Mouse (Mus musculus) CH12.LX (cell line): ENCODE results near the gene Ldah. TPM values are rescaled to one million over a fixed set of nuclear protein-coding genes. Genes with fewer than 3 reads are reported as not detected.

ENCODE experiments used
- DNase-seq: peaks from one replicate; pipeline ENCODE4 v3.0.0-alpha.2; 2013; ENCODE audit errors: extremely low read depth
- H3K27ac ChIP-seq: 2 replicates; pipeline ENCODE4 v1.5.1; 2012; ENCODE audit warnings: low read depth, mild to moderate bottlenecking, control low read depth, moderate library complexity; ENCODE audit not compliant: insufficient read depth
- H3K27me3 ChIP-seq: replicated peaks from 2 replicates; pipeline ENCODE3; 2012; ENCODE audit warnings: inconsistent platforms
- H3K36me3 ChIP-seq, 2 experiments: replicated peaks in 1 of 2; 2 replicates each; pipeline versions ENCODE3 to v1.6.1; 2012; ENCODE audit warnings: inconsistent platforms in 1 of 2, low read length in 1 of 2, mild to moderate bottlenecking in 1 of 2, mixed read lengths in 1 of 2, moderate library complexity in 1 of 2; ENCODE audit not compliant: control insufficient read depth in 1 of 2, insufficient read depth in 1 of 2
- H3K4me1 ChIP-seq, 2 experiments: 2 replicates each; pipeline ENCODE4 v1.6.1; 2012; ENCODE audit warnings: inconsistent platforms in 1 of 2, moderate library complexity in 1 of 2; ENCODE audit not compliant: insufficient read depth in 2 of 2, control insufficient read depth in 1 of 2
- H3K4me2 ChIP-seq: 2 replicates; pipeline ENCODE4 v1.6.1; 2012; ENCODE audit warnings: low read depth, mild to moderate bottlenecking, control low read depth; ENCODE audit not compliant: poor library complexity, insufficient read depth, severe bottlenecking
- H3K4me3 ChIP-seq, 3 experiments: fragments of 150-350 bp in 1 of 3; sonication (generic) in 1 of 3; replicated peaks in 1 of 3; 2 replicates each; pipeline versions ENCODE3 to v1.5.1; 2011 to 2012; ENCODE audit warnings: low read depth in 2 of 3, low read length in 2 of 3, mild to moderate bottlenecking in 2 of 3, moderate library complexity in 2 of 3, control low read depth in 1 of 3, improper control_type of control experiment in 1 of 3, inconsistent platforms in 1 of 3, mixed read lengths in 1 of 3; ENCODE audit not compliant: poor library complexity in 1 of 3
- H3K79me2 ChIP-seq: replicated peaks from 2 replicates; pipeline ENCODE4 v1.6.1; 2012; ENCODE audit warnings: mild to moderate bottlenecking, moderate library complexity; ENCODE audit not compliant: control insufficient read depth, poor library complexity, insufficient read depth, severe bottlenecking; ENCODE audit errors: extremely low read depth
- H3K9ac ChIP-seq: 2 replicates; pipeline ENCODE4 v1.6.1; 2012; ENCODE audit warnings: low read depth, mild to moderate bottlenecking, control low read depth, moderate library complexity; ENCODE audit not compliant: insufficient read depth
- H3K9me3 ChIP-seq: replicated peaks from 2 replicates; pipeline ENCODE3; 2012; ENCODE audit warnings: low read length, inconsistent platforms, mixed read lengths
- BHLHE40 ChIP-seq: IDR thresholded peaks from 2 replicates; pipeline ENCODE4 v1.6.1; 2011; ENCODE audit warnings: mild to moderate bottlenecking, low read depth, low read length, improper control_type of control experiment
- GABPA ChIP-seq: IDR thresholded peaks from 2 replicates; pipeline ENCODE4 v1.6.1; 2012; ENCODE audit warnings: low read depth, low read length, improper control_type of control experiment, inconsistent platforms; ENCODE audit not compliant: insufficient replicate concordance
- JUN ChIP-seq: IDR thresholded peaks from 2 replicates; pipeline ENCODE4 v1.6.1; 2011; ENCODE audit warnings: low read depth, mild to moderate bottlenecking, low read length, improper control_type of control experiment, moderate library complexity; ENCODE audit not compliant: insufficient read depth
- KAT2A ChIP-seq: IDR thresholded peaks from 2 replicates; pipeline ENCODE4 v1.6.1; 2012; ENCODE audit warnings: low read length, improper control_type of control experiment, inconsistent platforms; ENCODE audit not compliant: insufficient replicate concordance
- MAFK ChIP-seq: IDR thresholded peaks from 2 replicates; pipeline ENCODE4 v1.6.1; 2011; ENCODE audit warnings: low read length, improper control_type of control experiment; ENCODE audit not compliant: insufficient replicate concordance
- MAZ ChIP-seq: IDR thresholded peaks from 2 replicates; pipeline ENCODE4 v1.6.1; 2012; ENCODE audit warnings: low read depth, mild to moderate bottlenecking, inconsistent platforms, low read length, improper control_type of control experiment, moderate library complexity
- MEF2A ChIP-seq: IDR thresholded peaks from 2 replicates; pipeline ENCODE4 v1.6.1; 2014; ENCODE audit warnings: low read depth, mild to moderate bottlenecking, inconsistent platforms, low read length, improper control_type of control experiment, borderline replicate concordance
- POLR2A ChIP-seq: IDR thresholded peaks from 2 replicates; pipeline ENCODE4 v1.6.1; 2011; ENCODE audit warnings: low read depth, mild to moderate bottlenecking, improper control_type of control experiment, low read length
- POLR2AphosphoS2 ChIP-seq: IDR thresholded peaks from 2 replicates; pipeline ENCODE4 v1.6.1; 2011; ENCODE audit warnings: low read depth, low read length, improper control_type of control experiment
- SIN3A ChIP-seq: IDR thresholded peaks from 2 replicates; pipeline ENCODE4 v1.6.1; 2012; ENCODE audit warnings: low read length, improper control_type of control experiment, inconsistent platforms
- UBTF ChIP-seq: IDR thresholded peaks from 2 replicates; pipeline ENCODE4 v1.6.1; 2012; ENCODE audit warnings: low read depth, mild to moderate bottlenecking, inconsistent platforms, low read length, improper control_type of control experiment, moderate library complexity
- USF2 ChIP-seq: conservative IDR thresholded peaks from 2 replicates; pipeline ENCODE4 v1.6.1; 2011; ENCODE audit warnings: low read depth, low read length, improper control_type of control experiment
- ZC3H11A ChIP-seq: IDR thresholded peaks from 2 replicates; pipeline ENCODE4 v1.6.1; 2012; ENCODE audit warnings: low read depth, mild to moderate bottlenecking, inconsistent platforms, low read length, improper control_type of control experiment
- dilution Hi-C: fragments of 300-500 bp; cut with MboI; formaldehyde crosslinking; loops from 2 replicates; pipeline ENCODE4 v1.14.3; 2020; ENCODE audit warnings: low sequenced_read_pairs; ENCODE audit not compliant: extremely low pct_unique_long_range_greater_than_20kb, extremely low pct_ligation_motif_present
- in situ Hi-C: fragments of 300-500 bp; cut with MboI; formaldehyde crosslinking; loops from 3 replicates; pipeline ENCODE4 v1.14.3; 2019; ENCODE audit warnings: low sequenced_read_pairs, low pct_ligation_motif_present, low pct_unique_long_range_greater_than_20kb, mixed read lengths
- polyA plus RNA-seq: library from polyadenylated mRNA; unstranded; fragments of >175 nt; gene quantifications from 2 replicates; pipeline ENCODE4 v1.2.1, GENCODE M21; 2012; ENCODE audit warnings: low read depth; ENCODE audit not compliant: insufficient read length
- total RNA-seq, 2 experiments: library from RNA; depleted of rRNA; stranded (reverse); fragments of 300-350 nt in 1 of 2; fragments of >200 nt in 1 of 2; gene quantifications; 2 replicates each; pipeline ENCODE4 v1.2.3; 2012 to 2014

The Ldah gene
- total and polyA plus RNA-seq, 3 experiments, result 18.2 to 41.5 (median 34.5) TPM

DNA sequence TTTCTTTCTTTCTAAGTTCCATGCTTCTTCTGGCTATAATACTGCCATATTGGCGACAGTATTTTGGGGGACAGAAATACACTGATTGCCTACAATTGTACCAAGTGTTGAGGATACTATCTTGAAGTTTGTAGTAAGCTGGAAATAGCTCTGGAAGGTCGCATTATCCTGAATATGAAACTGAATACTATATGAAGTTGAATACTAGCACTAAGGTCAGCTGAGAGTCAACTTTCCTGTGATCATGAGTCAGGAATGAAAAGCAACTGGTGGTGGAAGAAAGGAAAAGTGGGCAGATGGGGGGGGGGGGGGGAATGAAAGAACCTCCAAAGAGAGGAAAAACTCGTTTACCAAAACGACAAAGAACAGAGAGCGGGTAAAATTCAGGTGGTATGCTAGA lies 329 bp upstream of the Ldah start:
- in situ Hi-C loops (no loop called here), dilution Hi-C loops (no loop called here)
- peaks cover 6% of the 10 kb centered on the region for H3K79me2 ChIP-seq
- peaks cover 2 to 6% of the 10 kb centered on the region in 2 experiments; a peak in 2 of 4 replicates for H3K4me1 ChIP-seq
- peak overlapping the region; percentile 58 for H3K4me2 ChIP-seq
- H3K9me3 ChIP-seq, result peaks cover 3% of the 10 kb centered on the region
- H3K4me3 ChIP-seq, result peak overlapping the region; percentile 76 to 98 (median 82)
- no peak for DNase-seq
- no peaks in the 10 kb centered on the region for H3K27me3 ChIP-seq
- peak overlapping the region; percentile 25 for H3K9ac ChIP-seq
- TF ChIP-seq ZC3H11A (no peak), UBTF (no peak), MAFK (no peak), SIN3A (no peak), KAT2A (no peak), USF2 (no peak), BHLHE40 (no peak), JUN (no peak), POLR2A (no peak), MEF2A (no peak)
- H3K27ac ChIP-seq, result no peak overlapping the region
- H3K36me3 ChIP-seq, result peaks cover 0 to 2% of the 10 kb centered on the region in 2 experiments

GRCm38 (mm10) chr12:8216392-8217280 lies 8.7 kb downstream of the Ldah start:
- in situ Hi-C loops, result no loop called here
- dilution Hi-C loops, result no loop called here
- Histone ChIP-seq H3K27me3 (no peaks in the 10 kb centered on the region), H3K4me3 (no peak overlapping the region), H3K27ac (no peak overlapping the region), H3K9me3 (no peaks in the 10 kb centered on the region), H3K9ac (no peak overlapping the region), H3K4me1 (peaks cover 0 to 28% of the 10 kb centered on the region in 2 experiments; a peak in 3 of 4 replicates), H3K4me2 (no peak overlapping the region), H3K79me2 (peaks cover 12% of the 10 kb centered on the region; the same call in 1 of the 2 replicates), H3K36me3 (peaks cover 5 to 39% of the 10 kb centered on the region in 2 experiments)
- DNase-seq, result no peak
- TF ChIP-seq MAZ, result no peak
- no peak for TF ChIP-seq GABPA
- no peak for TF ChIP-seq POLR2AphosphoS2
